Mouse (Mus musculus): Measurements from ENCODE around the gene Fam193a.

Gene Fam193a

DNA sequence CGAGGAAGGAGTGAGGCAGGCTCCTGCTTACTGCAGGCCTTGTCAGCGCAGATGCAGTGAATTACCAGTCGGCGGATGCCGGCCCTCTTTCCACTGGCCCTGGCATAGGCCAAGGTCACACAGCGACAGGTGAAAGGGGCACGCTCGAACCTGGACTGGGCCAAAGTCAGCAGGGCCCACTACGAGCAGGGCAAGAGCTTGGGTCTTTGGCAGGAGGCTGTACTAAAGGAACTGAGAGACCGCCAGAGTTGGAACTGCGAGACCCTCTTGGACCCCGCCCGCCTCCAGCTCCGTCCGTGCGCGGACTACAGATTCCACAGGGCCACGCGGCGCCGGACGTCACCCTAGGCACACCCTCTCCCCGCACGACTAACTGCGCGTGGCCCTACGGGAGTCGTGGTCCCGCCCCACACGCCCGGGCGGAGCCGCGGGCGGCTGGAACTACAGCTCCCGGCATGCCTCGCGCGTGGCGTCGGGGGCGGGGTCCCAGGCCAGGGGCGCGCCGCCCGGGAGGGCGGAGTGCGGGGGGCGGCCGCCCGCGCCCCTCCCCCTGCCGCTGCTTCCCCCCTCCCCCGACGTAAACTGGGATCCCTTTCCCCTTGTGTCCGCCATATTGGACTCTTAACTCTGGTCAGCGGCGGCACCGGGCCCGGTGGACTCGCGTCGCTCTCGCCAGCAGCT, at the start of gene Fam193a:
Fam193a (plus strand) TSS at position 593 of the 681 bp plus-strand sequence.
- DNase-seq = peak; percentile 98 to 99

DNA sequence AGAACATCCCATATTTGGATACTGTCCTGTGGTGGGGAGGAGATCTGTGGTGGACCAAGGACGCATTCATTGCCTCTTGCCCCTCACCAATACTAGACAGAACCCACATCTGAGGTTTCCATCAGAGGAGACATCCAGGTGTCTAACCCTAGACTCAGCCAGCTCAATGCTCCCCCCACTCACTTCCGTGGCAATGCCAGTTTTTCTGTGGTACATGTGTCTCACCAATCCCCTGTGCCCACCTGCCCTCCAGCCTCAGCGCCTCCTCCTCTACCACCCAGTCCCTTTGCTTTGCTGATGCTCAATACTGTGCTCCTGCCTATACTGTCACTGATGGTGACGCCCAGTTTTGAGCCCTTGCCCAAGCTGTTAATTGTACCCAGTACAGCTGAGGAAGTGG, 48.5 kb upstream of the Fam193a start:
- no peak for DNase-seq

DNA sequence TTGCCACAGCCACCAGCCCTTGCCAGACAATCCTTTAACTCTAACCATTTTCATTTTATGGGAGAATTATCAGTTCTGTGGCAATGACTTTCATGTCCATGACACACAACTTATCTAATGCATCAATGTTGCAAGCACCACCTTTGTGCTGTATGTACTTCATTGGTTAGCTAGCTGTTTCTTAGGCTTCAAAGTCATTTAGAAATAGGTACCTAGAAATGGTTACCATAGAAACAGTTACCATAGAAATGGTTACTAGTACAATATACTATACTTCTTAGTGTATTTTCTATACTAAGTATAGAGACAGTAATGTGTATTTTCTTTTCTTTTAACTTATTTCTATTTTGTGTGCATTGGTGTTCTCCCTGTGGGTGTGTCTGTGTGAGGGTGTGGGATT, 44.4 kb upstream of the Fam193a start:
- DNase-seq = no peak

DNA sequence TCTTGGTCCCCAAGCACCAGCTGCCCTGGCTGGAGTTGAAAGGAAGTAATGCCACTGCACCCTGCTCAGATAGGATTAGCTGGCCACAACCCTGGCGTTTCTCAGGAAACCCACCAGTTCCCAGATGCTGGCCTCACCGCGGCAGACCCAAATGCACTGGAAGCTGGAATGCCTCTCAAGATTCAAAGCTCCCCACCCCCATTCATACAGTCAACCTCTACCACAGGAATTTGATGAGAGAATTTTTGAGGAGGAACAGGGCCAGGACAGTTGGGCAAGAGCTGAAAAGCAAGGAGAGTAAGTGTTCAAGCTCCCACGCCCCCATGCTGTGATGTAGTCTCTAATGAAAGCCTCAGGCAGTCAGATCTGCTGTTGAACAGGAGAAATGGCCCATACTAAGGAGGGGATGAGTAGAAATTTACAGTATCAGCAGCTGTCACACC, 43.5 kb upstream of the Fam193a start:
- peak in 1 of 2 experiments; percentile 18 for DNase-seq

DNA sequence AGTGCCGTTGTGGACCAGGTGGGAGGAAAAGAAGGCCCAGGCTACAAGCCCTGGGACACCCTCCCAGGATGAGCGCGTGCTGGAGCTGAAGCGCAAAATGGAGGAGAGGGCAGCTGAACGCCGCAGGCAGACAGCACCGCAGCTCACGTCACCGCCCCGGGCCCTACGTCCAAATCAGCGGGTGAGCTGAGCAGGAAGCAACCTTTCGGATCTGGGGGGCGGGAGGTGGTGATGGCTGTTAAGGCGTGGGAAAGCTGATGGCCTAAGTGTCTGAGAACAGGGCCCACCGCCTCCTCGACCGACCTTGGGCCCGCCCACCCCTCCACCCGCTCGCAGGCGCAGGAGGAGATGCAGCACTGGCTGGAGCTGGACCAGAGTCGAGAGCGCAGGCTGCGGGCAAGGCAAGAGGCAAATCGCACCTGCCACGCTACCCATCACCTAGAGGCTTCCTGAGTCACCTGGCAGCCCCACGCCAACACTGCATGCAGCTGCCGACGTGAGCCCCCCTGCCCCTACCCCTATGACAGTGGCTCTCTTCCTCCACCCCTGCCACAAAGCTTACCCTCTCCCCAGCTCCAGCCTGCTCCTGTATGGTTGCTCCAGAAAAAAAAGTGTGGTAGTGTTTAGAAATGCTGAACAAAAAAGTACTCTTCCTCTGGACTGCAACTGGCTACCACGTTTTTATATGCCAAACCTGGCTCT, 42.7 kb upstream of the Fam193a start:
- DNase-seq = peak; percentile 38 to 41

DNA sequence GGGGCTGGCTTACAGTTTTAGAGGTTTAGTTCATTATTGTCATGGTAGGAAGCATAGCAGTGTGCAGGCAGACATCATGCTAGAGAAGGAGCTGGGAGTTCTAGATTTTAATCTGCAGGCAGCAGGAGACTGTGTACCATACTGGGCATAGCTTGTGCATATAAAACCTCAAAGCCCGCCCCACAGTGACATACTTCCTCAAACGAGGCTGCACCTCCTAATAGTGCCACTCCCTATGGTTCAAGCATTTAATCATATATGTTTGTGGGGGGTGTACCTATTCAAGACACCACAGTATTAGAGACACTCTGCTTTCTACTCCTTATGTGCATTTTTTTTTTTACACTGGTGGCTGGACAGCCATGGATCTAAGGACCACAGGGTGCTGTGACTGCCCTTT, 39.6 kb upstream of the Fam193a start:
- no peak for DNase-seq

DNA sequence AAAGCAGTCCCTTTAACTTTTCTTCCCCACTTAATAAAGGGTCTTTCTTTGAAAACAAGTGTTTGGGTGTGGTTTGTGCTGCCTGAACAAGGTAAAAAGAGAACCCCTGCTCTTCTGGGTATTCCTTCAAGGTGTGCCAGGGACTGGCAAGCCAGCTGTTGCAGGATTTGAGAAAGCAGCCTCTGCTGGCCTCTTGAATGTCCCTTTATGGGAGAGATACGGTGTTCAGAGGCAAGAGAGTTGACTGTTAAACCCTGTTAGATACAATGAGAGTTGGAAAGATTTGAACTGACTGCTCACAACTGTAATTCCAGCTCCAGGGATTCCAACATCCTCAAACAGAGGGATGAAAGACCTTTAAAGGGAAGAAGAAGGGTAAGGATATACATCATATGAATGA, 35.7 kb upstream of the Fam193a start:
- no peak for DNase-seq

DNA sequence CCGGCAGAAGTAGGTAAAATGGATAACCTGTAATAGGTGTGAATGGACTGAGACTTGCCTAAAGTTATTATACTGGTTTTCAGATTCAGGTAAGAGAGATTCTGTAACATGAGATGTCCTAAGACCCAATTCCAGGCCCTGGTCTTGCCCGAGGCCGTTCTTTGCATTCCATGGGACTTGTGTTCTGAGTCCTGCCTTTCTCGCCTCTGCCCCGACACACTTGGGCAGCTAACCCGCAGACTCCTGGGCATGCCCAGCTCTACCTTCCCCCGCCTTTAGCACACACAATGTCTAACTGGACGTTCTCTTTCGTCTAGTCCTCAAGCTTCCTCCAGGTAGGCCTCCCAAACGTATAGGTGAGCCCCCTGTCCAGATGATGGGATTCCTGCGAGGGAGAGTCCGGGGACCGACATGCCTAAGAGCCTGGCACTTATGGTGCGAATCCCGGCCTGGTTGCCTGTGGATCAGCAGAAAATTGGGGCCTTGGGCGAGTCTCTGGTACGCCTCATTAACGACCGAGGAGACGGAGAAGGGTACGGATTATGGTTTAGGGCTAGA, 34.1 kb upstream of the Fam193a start:
- no peak for DNase-seq

DNA sequence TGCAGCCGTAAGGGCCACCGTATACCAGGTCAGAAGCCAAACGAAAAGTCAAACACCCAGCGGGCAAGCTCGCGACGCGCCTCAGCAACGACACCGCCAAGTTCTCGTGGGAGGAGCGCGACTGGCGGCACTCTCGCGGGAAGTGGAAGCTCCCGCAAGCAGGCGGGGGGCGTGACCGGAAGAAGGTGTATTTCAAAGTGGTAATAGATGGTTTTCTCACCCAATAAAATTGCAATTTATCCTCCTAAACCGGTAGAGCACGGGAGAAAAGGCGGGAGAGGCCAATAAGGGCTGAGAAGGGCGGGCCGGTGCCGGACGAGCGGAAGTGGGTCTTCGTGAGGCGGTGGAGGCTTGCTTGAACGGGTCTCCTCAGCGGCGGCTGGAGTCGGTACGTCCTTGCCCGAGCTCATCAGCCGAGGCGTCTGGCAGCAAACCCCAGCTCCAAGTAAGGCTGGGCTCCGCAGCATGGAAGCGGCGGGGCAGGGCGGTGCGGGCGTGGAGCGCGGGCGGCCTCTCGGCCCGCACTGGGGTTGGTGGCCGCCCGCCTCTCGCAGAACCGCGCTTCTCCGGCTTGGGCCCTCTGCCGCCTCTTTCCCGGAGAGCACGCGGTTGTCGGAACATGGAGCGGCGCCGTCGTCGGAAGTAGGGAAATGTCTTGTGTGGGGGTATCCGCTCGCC, 33.5 kb upstream of the Fam193a start, which contains the start of gene Rnf4:
Rnf4 (plus strand) TSS at position 193 of the 678 bp plus-strand sequence.
- peak; percentile 98 for DNase-seq

DNA sequence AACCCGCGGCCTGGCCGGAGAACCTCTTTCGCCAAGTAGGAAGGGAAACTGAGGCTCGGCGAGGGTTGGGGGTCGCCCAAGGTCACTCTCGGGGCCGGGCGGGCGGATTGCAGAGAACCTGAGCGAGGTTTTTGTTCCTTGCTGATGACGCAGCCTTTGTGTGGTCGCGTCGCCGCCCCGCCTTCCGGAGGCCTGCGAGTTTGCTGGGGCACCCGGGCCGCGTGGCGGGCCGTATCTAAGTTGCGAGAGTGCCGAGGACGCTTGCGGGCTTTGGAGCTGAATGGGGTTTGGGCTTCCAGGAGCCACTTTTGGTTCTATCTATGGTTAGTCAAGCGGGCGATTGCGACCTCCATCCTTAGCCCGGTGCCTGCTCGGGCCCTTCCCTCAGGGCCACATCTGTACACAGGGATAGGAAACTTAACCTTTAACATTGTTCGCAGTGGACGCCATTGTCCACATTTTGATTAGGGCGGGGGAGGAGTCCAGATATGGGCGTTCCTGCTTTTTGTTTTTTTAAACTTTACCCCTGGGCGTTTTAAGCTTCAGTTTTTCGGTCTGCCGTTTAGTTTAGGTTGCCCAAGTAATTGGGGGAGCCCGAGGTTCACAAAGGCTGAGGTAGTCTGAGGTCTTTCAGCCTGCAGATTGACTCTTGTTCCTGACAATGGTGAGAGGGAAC, 32.8 kb upstream of the Fam193a start:
- peak; percentile 67 to 75 for DNase-seq

DNA sequence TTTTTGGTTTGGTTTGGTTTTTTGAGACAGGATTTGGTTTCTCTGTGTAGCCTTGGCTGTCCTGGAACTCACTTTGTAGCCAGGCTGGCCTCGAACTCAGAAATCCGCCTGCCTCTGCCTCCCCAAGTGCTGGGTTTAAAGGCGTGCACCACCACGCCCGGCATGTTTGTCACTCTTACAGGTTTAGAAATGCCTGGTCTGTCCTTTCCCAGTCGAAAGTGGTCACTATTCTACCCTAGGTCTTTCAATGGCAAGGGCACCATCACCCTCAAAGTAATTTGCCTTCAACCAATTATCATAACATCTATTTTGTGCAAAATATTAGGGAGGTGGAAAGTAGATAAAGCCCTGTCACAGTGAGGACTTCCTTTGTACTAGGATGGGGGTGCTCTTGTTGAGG, 29.5 kb upstream of the Fam193a start:
- no peak for DNase-seq

DNA sequence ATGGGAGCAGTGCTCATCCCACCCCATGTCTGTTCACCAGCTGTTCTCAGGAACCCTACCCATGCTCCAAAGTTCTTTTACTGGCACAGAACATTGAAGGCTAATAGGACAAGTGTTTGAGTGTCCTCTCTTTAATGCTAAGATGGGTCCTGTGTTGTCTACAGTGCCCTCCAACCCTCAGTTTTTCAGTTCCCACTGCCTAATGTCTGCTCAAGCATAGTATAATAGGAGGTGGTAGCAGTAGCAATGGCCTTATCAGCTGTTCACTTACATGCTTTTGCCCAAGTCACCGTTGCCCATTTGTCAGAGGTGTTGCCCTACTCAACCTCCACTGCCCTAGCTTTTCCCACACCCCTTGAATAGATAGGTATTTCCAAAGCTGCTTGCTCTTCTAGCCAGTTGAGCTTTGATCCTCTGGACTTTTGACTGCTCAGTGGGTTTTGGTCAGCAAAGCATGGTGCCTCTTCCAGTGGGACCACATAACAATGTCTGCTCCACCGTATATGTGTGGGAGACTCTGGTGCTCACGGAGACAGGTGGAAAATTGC, 17.6 kb upstream of the Fam193a start:
- DNase-seq = no peak

DNA sequence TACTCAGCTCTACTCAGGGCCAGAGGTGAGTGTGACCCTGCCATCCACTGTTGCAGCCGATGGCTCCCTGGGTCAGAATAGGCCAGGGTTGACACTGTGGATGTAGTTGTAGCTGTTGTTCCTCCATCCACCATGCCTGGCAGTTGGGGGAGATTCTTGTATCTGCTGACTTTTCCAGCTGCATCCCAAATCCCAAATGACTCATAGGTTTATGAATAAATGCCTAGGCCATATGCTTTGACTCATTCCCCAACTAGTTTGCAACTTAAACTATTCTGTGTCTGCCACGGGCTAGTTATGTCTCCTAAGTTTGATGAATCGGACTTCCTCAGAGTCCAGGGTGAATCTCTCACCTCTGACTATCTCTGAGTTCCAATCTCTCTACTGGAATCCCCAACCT, 9.5 kb upstream of the Fam193a start:
- no peak for DNase-seq

DNA sequence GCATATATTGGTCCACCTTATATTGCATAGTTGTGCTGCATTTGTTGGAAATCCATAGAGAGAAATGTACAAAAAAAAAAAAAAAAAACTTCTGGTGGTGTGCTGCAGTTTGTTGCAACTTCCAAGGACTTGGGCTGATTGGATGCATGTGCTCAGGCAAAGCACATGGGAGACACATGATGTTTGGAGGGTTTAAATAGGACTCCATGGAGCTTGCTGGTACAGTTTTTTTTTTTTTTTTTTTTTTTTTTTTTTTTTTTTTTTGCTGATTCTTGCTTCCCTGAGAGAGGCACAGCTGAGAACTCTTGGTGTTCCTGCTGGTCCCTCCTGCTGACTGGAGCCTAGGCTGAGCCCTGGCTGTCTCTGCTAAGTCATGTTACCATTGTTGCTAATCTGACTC, 6.6 kb upstream of the Fam193a start:
- no peak for DNase-seq

DNA sequence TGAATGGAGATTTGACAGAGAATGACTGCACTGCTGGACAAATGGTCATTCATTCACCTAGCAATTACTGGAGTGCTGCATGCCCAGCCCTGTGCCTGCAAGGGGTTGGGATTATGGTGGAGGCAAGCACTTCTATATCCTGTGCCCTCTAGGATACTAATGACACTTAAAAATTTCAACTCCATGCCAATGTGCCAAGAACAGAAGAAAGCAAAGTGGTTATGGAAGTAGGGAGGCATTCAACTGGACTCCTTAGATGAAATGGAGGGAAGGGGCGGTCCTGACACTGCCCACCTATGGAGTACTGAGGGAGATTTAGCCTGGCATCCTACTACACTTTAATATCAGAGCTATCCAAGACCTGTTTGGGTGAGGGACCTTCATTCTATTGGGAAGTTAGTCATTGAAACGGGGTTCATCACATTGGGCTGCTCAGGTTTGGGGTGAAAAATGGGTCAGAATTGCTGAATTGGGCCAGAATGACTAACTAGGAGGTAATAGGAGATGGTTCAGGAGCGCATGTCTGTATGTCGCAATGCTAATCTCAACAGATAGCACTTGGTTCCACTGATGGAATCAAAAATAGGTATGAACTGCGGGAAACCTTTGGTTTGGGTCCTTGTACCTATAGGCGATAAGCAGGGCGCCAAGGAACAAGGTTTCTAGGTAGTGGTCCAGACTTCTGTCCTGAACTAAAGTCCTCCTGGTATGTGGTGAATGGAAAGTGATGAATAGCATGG, 1.0 kb upstream of the Fam193a start:
- DNase-seq = no peak

DNA sequence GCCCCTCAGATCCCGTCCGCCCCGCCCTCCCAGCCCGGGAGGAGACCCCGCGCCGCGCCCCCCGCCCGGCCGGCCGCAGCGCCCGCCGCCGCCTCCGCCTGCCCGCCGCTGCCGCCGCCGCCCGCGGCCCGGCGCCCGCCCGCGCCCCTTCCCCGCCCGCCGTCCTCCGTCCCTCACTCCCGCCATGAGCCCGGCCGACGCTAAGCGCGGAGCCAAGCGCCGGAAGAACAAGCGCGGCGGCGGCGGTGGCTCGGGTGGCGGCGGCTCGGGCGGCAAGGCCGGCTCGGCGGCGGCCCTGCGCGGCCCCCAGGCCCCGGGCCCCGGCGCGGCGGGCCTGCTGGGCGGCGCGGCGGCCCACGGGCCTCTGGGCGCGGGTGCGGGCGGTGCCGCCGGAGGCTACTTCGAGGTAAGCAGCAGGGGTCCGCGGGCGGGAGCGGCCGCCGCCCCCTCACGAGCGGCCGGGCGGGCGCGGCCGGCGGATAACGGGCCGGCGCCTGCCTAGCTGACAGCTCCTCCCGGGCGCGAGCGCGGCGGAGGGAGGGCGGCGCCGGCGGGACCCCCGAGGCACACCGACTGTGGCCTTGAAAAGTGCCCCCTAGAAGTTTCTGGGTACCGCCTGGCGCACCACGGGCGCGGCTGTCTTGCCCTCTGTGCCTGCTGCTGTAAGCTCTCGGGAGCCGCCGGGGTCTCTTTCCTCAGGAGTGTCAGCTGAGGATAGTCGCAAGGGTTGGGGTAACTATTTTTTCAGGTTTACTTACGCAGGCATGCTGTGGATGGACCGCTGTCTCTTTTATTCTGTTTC, 490 bp downstream of the Fam193a start:
- peak; percentile 34 to 60 for DNase-seq

DNA sequence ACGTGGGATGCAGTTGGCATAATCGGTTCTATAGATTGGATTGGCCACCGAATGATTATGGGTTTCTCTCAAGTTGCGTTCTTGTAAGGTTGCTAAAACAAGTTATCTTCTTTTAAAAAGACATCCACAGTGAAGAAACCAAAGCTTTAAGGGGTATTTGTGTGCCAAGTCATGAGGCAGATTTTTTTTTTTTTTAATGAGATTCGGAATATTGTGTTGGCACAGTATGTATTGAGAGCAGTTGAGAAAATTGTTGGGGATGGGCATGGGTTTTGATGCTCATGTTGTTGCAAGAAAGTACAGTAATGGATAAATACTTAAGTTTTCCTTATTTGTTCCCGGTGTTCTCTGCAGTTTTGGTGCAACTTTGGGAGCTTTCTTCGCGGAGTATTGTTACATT, 1.1 kb downstream of the Fam193a start:
- no peak for DNase-seq

DNA sequence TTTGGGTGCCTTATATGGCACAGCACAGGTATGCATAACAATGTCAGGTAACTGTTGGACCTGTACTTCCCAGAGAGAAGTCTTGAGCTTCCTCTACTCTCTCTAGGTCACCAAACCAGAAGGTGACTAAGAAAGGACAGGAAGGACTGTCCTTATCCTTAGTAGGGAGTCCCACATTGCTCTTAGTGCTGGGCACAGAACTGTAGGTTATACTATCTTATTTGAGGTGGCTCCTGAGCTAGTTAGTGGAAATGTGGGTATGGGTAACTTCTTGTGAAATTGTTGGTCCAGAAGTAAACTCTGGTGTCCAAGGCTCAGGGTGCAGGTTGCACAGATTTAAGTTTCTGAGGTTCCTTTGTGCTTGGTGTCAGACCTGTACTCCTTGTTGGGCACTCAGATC, 2.4 kb downstream of the Fam193a start:
- DNase-seq = no peak

DNA sequence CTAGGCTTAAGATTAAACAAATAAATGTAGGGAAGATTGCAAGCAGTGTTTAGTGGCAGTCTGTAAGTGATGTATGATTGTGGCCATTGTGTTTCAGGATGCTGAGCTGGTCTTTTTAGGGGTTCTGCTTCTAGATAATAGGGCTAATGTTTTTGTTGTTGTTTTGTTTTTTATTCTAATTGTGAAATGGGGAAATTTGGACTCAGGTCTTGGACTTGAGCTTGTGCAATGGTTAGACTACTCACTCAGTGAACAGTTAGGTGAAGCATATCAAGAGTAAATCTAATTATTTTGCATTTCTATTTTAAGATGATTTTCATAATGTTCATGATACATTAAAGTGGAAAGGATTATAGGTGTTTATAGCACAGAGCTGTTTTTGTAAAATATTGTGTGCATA, 2.8 kb downstream of the Fam193a start:
- DNase-seq = no peak

DNA sequence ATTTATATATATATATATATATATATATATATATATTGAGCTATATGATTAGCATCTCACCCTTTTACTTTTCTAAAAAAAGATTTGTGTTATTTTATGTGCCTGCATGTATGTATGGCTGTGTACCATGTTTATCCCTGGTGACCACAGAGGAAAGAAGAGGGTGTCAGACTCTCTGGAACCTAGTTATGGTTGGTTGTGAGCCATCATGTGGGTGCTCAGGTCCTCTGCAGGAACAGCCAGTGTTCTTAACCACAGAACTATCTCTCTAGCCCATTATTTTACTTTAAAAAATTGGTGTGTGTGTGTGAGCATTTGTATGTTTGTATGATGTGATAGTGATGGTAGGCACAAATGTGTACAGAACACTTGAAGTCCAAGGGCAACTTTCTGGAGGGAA, 9.1 kb downstream of the Fam193a start:
- DNase-seq = no peak

DNA sequence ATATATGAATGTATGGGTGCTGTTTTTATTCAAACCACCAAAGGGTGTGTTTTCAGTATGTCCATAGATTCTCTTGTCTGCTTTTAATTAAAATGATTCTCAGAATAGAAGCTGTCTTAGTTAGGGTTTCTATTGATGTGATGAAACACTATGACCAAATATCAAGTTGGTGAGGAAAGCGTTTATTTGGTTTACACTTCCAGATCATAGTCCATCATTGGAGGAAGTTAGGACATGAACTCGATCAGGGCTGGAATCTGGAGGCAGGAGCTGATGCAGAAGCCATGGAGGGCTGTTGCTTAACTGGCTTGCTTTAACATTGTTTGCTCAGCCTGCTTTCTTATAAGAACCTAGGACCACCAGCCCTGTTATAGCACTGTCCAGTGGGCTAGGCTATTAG, 12.0 kb downstream of the Fam193a start:
- no peak for DNase-seq

Data from lung, postnatal 4 days (tissue).